Mouse (Mus musculus): Measurements from ENCODE around the gene Ogfod2.

The Ogfod2 gene

GRCm38 (mm10) chr5:124095077-124095581 lies 17.0 kb upstream of the Ogfod2 start:
- no peak for DNase-seq (ENCODE audit: low spot score in 2 of 2)

DNA sequence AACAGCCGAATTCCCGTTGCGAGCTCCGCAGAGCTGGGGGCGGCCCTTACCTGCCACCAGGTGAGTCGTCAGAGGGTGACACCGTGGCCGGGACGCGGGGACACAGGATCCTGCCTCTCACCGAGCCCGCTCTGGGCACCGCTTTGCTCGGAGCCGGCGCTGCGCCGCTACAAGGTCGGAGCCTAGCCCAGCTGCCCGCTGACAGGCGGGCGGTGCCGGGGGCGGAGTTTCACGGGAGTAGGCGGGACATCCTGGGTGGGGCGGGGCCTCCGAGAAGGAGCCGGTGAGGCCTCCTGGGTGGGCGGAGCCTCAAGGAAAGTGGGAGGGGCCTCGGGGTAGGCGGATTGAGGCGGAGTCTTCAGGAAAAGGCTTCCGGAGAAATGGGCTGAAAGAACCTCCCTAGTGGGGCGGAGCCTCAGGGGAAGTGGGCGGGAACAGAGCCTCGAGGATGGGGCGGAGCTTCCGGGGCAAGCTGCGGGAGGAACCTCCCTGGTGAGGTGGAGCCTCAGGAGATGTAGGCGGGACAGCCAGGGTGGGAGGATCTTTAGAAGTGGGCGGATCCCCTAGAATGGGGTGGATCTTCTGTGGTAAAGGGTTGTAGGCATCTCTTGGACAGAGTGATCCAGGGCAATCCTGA lies 16.4 kb upstream of the Ogfod2 start, which contains the start of gene Abcb9:
Gene Abcb9 (minus strand): TSS at position 203 of the 637 bp plus-strand sequence.
- DNase-seq (ENCODE audit: low spot score in 2 of 2): peak; percentile 99

DNA sequence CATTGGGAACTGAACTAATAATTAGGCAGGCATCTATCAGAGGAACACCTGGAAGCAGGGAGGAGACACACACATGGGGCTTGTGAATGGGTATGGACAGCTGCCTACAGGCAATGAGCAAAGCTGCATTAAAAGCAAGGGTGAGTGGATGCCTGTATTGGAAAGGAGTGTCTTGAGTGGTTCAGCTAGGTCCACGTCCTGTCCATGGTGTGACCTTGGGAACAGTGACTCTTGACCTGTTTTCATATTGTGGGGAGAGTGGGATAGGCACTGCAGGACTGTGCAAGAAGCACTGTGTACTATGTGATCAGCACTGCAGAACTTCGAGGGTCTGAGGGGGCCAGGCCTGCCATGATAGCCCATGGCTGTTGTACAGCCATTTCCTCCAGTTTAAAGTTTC lies 13.2 kb upstream of the Ogfod2 start:
- no peak for DNase-seq (ENCODE audit: low spot score in 2 of 2)

- DNase-seq (ENCODE audit: low spot score in 2 of 2): no peak
Measured at GRCm38 (mm10) chr5:124100128-124101044, 11.7 kb upstream of the Ogfod2 start.

- no peak for DNase-seq (ENCODE audit: low spot score in 2 of 2)
Measured at GRCm38 (mm10) chr5:124102326-124102725, 9.8 kb upstream of the Ogfod2 start.

- DNase-seq (ENCODE audit: low spot score in 2 of 2): no peak
Measured at GRCm38 (mm10) chr5:124103020-124103419, 9.1 kb upstream of the Ogfod2 start.

DNA sequence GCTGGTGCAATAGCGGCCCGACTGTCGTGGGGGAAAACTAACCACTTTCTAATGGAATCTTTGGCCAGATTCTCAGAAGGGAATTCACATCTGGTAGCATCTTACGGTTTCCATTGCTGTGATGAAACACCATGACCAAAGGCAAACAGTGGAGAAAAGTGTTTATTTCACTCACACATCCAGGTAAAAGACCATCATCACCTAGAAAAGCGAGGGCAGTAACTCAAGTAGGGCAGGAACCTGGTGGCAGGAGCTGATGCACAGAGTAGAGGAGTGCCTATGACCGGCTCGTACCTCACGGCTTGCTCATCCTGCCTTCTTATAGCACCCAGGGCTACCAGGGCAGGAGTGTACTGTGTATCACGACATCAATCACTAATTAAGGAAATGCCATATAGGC lies 8.5 kb upstream of the Ogfod2 start:
- DNase-seq (ENCODE audit: low spot score in 2 of 2): no peak

GRCm38 (mm10) chr5:124111077-124111741 lies 888 bp upstream of the Ogfod2 start:
- DNase-seq (ENCODE audit: low spot score in 2 of 2): peak in 1 of 2 experiments; percentile 44

DNA sequence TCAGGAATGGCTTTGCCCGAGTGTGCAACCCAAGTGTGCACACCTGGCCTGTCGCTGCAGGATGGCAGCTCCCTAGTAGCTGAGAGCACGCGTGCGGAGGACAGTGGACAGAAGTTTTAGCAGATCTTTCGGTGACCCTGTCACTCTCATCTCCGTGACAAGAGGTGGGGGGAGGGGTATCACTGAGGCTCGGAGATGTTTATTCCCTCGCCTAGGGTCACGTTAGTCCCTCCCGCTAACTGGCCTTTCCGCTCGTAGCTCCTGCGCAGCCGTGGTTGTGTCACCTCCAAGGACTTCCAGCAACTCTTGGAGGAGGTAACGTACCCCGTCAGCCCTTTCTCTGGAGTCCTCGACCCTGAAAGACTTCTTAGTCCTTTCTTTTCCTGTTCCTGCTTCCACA lies 434 bp downstream of the Ogfod2 start:
- DNase-seq (ENCODE audit: low spot score in 2 of 2): no peak

- peak; percentile 44 to 52 for DNase-seq (ENCODE audit: low spot score in 2 of 2)
Measured at GRCm38 (mm10) chr5:124113030-124113429, 933 bp downstream of the Ogfod2 start.

- DNase-seq (ENCODE audit: low spot score in 2 of 2): no peak
Measured at GRCm38 (mm10) chr5:124114276-124115025, 2.4 kb downstream of the Ogfod2 start.

DNA sequence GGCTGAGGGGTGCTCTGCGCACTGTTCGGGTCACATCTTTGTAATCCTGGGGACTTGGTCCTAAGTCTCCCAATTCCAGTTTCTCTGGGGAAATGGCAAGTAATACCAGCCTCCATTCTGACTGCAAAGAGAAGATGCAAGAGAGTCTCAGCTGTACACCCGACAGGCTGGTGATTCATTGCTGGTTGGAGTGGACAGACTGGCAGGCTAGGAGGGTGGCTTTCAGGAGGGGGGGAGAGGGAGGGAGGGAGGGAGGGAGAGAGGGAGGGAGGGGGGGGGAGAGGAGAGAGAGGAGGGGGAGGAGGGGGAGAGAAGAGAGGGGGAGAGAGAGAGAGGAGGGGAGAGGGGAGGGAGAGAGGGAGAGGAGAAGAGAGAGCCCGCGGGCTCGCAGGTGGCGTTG lies 3.4 kb downstream of the Ogfod2 start:
- DNase-seq (ENCODE audit: low spot score in 2 of 2): no peak

- DNase-seq (ENCODE audit: low spot score in 2 of 2): peak; percentile 66 to 67
Measured at GRCm38 (mm10) chr5:124115990-124116845, 4.1 kb downstream of the Ogfod2 start, which contains the start of gene Arl6ip4. Arl6ip4 (plus strand) TSS chr5:124116089.

GRCm38 (mm10) chr5:124119204-124119603 lies 7.1 kb downstream of the Ogfod2 start:
- DNase-seq (ENCODE audit: low spot score in 2 of 2): no peak

DNA sequence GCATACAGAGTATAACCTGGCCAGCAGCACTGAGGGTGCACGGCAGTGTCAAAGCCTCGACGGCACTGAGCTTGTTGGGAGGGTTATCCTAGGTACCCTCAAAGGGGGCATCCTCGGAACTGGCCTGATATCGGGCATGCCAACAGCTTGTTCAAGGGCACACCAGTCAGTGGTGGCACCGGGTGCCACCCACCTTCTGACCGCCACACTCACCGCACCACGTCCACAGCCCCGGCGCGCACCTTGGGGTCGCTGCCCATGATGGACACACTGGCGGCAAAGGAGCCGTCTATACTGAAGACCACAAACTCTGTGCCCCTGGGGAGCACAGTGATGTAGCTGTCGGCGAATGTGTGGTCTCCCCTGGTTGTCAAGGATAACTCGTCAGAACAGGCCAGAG lies 10.3 kb downstream of the Ogfod2 start:
- no peak for DNase-seq (ENCODE audit: low spot score in 2 of 2)

- DNase-seq (ENCODE audit: low spot score in 2 of 2): no peak
Measured at GRCm38 (mm10) chr5:124125093-124125492, 13.0 kb downstream of the Ogfod2 start.

- no peak for DNase-seq (ENCODE audit: low spot score in 2 of 2)
Measured at GRCm38 (mm10) chr5:124134261-124134660, 22.2 kb downstream of the Ogfod2 start.

DNA sequence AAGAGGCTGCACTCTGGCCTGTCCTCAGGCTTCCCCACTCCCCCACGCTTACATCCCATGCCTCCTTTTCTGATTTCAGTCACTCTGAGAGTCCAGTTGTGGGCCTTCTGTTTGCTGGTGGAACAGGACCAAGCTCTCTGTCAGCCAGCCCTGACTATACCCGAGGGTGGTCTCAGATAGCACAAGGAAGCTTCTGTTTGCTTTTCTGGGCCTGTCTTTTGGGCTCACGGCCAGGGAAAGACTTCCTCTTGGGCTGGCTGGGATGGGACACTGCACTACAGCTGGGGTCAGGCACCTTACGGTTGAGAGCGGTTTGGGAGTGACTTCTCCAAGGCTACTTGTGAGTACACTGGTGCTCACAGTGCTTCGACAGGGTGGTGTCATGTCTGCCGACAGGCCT lies 26.0 kb downstream of the Ogfod2 start:
- no peak for DNase-seq (ENCODE audit: low spot score in 2 of 2)

DNA sequence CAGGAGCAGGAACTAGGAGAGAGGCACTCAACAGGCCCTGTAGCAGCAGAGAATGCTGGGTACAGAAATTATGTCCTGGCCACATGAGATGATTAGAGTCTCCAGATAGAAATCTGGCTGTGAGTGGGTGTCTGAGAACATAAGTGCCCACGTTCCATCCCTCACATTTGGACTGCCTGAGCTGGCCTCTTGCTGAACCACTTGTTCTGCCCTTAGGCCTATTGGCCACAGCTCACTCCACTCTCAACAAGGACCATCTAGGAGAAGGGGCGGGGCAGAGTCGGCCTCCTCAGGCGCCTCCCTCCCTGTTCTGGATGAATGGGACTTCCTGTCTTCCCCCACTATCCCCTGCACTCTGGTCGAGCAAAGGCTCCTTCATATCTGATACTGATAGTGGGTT lies 36.9 kb downstream of the Ogfod2 start:
- DNase-seq (ENCODE audit: low spot score in 2 of 2): no peak

DNA sequence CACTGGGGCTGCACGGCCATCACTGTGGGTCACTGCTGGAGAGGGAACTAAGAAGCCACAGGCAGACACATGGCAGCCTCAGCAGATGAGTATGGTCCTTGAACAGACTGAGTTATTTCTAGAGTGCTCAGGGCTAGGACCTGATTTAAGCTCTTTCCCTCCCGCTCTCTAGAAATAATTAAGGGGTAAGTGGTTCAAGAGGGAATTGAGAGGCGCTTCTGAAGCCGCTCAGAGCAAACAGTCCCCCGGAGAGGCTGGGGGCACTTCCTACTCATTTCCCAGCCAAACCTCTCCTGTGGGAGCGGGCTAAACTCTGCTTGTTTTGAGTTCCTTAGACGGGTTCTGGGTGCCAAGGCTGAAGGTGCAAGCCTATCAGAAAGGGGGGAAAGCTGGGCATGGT lies 38.8 kb downstream of the Ogfod2 start:
- no peak for DNase-seq (ENCODE audit: low spot score in 2 of 2)

Measured in urinary bladder, postnatal 36 days (tissue).